Mouse (Mus musculus) embryonic fibroblast, embryonic 13.5 days (primary cell): Measurements from ENCODE around the gene Unk. TPM values are rescaled to one million over a fixed set of nuclear protein-coding genes. Genes with fewer than 3 reads are reported as not detected.

ENCODE experiments used
- H3K27ac ChIP-seq: 2 replicates; pipeline ENCODE4 v1.5.1; 2012; ENCODE audit warnings: low read length, control low read depth, inconsistent platforms; ENCODE audit not compliant: insufficient read depth
- H3K4me1 ChIP-seq: 2 replicates; pipeline ENCODE4 v1.6.1; 2011; ENCODE audit warnings: low read length; ENCODE audit not compliant: control insufficient read depth, insufficient read depth
- H3K4me3 ChIP-seq: 2 replicates; pipeline ENCODE4 v1.5.1; 2011; ENCODE audit warnings: mild to moderate bottlenecking, control low read depth, low read length; ENCODE audit not compliant: insufficient read depth
- CTCF ChIP-seq: IDR thresholded peaks from 2 replicates; pipeline ENCODE4 v1.5.1; 2011; ENCODE audit warnings: mild to moderate bottlenecking, control low read depth, low read length, moderate library complexity, borderline replicate concordance; ENCODE audit not compliant: insufficient read depth
- POLR2A ChIP-seq: IDR thresholded peaks from 2 replicates; pipeline ENCODE4 v1.6.1; 2011; ENCODE audit warnings: low read depth, mild to moderate bottlenecking, control low read depth, low read length, moderate library complexity
- polyA plus RNA-seq: library from polyadenylated mRNA; stranded (reverse); fragments of >200 nt; gene quantifications from 2 replicates; pipeline ENCODE4 v1.2.4, GENCODE M21; 2011; ENCODE audit warnings: low read depth; ENCODE audit not compliant: missing spikeins, insufficient read length

Gene Unk
- polyA plus RNA-seq, result 16.9 and 18.8 TPM in 2 replicates

DNA sequence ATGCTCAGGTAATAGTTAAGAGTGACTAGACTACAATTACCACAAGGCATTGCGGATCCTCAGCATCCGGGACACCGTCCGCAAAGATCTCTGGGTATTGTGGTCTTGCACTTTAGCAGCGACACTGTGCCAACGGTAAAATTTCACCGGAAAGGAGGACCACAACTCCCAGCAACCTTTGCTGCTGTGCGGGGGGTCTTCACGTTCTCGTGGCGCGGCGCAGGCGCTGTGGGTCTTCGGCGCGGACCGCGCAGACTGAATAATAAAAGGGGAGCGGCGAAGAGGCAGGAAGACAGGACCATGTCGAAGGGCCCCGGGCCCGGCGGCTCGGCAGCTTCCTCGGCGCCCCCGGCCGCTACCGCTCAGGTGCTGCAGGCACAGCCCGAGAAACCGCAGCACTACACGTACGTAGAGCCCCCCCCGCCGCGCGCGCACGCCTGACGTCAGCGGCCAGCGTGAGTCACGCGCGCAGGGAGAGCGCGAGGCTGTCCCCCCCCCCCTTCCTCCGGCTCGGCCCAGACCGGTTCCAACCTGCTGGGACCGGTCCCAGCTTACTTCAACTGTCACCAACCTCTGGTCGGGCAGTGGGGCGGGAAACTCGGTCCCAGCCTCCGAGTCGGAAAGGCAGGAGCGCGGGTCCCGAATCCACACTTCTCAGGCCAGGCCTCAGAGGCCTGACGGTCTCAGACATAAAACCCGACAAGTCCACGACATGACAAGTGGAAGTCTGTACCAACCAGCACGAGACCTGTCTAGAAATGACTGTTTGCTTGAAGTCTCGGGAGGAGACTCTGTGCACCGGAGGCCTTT lies at the start of gene Unk:
Unk (plus strand) TSS at position 235 of the 810 bp plus-strand sequence.
- TF ChIP-seq POLR2A (peak; percentile 81), CTCF (no peak)
- peak within 1 kb of the TSS; percentile 97 for H3K27ac ChIP-seq
- peak within 1 kb of the TSS; percentile 62 for H3K4me3 ChIP-seq
- H3K4me1 ChIP-seq, result no peaks in the 10 kb centered on the region

DNA sequence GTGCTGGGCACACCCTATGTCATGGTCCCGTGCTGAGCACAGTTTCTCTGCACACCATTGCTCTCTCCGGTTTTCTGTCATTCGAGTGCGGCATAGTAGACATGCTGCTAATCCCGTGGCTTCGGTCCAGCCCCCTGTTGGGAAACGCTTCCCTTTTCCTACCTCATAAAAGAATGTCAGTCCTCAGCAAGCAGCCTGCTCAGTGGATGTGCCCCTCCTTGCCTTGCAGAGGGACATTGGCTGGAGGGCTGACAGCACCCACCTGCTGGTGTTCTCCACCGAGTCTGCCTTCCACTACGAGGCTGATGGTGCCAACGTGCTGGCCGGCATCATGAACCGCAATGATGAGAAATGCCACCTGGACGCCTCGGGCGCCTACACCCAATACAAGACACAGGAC lies 47.6 kb upstream of the Unk start:
- Histone ChIP-seq H3K4me1 (no peaks in the 10 kb centered on the region), H3K27ac (no peak overlapping the region), H3K4me3 (no peak overlapping the region)
- TF ChIP-seq POLR2A (no peak), CTCF (no peak)

DNA sequence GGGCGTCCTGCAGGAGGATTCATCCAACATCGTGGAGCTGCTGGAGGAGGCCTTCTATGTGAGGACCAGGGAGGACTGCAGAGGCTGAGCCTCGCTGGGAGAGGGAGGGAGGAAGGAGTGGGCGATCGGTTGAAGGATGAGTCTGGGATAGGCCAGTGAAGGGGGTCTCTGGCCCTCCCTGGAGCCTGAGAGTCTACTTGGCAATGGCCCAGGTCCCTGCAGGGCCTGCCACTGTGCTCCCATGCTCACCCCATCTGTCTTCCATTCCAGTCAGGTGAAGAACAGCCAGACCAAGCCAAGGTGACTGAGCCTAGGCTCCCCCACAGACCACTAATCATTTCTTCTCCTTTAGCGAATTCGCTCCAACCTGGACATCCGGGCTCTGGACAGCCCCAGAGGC lies 46.8 kb upstream of the Unk start:
- TF ChIP-seq POLR2A (no peak), CTCF (no peak)

DNA sequence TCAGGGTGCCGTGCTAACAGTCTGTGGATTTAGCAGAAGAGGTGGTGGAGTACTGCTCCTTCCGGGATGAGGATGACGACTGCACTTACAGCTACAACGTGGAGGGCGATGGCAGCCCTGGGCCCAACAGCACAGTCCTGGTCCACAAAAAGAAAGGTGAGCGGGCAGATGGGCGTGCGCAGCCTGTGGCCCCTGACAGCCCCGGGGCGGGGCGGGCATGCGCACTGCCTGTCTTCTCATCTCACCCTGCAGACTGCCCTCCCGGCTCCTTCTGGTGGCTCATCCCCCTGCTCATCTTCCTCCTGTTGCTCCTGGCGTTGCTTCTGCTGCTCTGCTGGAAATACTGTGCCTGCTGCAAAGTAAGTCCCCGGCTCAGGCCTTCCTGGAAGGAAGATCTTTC lies 40.4 kb upstream of the Unk start:
- Histone ChIP-seq H3K27ac (no peak overlapping the region), H3K4me1 (no peaks in the 10 kb centered on the region), H3K4me3 (no peak overlapping the region)
- TF ChIP-seq CTCF (no peak), POLR2A (no peak)

More for the DNA sequence above, 46.8 kb upstream of the Unk start:
- Histone ChIP-seq H3K27ac (no peak overlapping the region), H3K4me1 (no peaks in the 10 kb centered on the region), H3K4me3 (no peak overlapping the region)

DNA sequence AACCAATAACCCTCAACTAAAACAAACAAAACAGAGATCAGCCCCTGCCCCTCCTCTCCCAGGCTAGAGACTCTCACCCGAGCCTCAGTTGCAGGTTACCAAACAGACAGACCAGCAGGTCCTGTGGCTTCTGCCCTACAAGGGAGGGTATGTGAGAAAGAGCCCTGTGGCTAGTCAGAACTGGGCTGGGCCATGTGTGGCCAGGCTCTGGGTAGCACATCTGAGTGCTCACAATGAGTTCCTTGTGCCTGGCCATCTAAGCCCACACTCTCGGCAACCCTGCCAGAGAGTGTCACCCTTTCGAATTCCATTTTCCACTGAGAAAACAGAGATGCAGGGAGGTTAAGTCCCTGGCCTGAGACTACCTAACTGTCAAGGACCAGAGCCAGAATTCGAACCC lies 38.0 kb upstream of the Unk start:
- Histone ChIP-seq H3K4me1 (no peaks in the 10 kb centered on the region), H3K27ac (no peak overlapping the region), H3K4me3 (no peak overlapping the region)
- TF ChIP-seq CTCF (no peak), POLR2A (no peak)

DNA sequence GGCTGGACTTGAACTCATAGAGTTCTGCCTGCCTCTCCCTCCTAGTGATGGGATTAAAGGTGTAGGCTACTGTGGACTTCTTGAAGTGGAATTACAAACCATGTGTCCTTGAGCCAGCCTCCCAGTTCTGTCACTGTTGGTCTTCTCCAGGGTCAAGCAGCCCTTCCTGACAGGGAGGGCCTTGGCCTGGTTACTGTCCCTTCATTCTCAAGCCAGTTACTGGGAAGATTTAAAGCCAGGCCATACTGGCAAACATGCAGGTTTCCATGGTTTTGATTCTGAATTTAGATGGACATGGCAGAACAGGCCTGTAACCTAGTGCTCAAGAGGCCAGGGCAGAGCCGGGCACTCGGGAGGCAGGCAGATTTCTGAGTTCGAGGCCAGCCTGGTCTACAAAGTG lies 34.9 kb upstream of the Unk start:
- Histone ChIP-seq H3K4me3 (no peak overlapping the region), H3K27ac (no peak overlapping the region), H3K4me1 (no peaks in the 10 kb centered on the region)
- TF ChIP-seq CTCF (no peak), POLR2A (no peak)

DNA sequence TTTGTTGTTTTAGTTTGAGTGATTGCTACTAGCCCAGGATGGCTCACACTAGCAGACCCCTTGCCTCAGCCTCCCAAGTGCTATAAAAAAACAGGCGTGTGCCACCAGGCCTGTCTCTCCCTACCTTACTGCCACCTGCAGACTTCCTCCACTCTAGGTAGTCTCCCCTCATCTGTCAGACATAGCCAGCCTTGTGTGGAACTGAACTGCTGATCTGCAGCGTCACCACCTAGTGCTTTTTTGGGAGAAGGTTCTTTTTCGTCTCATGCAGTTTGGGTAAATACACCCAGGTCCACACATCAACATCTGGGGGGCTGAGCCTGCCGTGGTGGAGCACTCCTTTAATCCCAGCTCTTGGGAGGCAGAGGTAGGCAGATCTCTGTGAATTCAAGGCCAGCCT lies 33.1 kb upstream of the Unk start:
- Histone ChIP-seq H3K27ac (no peak overlapping the region), H3K4me3 (no peak overlapping the region), H3K4me1 (no peaks in the 10 kb centered on the region)
- TF ChIP-seq POLR2A (no peak), CTCF (no peak)

DNA sequence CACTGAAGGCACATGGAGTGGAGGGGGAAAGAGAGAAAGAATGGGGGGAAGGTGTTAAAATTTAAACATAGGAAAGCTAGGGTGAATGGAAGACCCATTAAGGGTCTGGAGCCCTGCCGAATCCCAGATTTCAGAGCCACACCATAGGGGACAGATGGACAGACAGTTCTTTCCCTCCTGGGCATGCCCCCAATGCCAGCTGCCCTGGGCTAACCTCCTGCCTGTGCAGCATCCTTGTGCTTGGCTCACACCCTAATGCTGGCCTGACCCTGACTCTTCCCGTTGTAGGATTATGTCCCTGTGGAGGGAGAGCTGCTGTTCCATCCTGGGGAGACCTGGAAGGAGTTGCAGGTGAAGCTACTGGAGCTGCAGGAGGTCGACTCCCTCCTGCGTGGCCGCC lies 32.5 kb upstream of the Unk start:
- no peak overlapping the region for H3K27ac ChIP-seq
- H3K4me1 ChIP-seq, result no peaks in the 10 kb centered on the region
- H3K4me3 ChIP-seq, result no peak overlapping the region
- TF ChIP-seq POLR2A, result no peak
- no peak for TF ChIP-seq CTCF

DNA sequence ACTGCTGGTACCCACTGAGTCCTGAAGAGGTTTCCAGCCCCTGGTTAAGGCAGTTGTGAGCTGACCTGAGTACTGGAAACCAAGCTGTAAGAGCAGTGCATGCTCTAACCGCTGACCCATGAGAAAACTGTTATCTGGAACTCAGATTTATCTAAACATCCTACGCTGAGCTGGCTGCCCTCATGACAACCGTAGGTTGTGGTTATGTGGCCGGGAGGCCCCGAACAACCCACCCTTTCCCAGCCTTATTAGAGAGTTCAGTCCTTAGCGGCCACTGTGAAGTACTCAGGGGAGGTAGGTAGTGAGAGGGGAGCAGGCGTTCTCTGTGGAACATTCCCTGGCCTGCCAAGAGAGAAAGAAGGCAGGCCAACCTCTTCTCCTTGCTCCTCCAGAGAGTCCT lies 31.1 kb upstream of the Unk start:
- Histone ChIP-seq H3K27ac (no peak overlapping the region), H3K4me3 (no peak overlapping the region), H3K4me1 (no peaks in the 10 kb centered on the region)
- no peak for TF ChIP-seq CTCF
- no peak for TF ChIP-seq POLR2A

DNA sequence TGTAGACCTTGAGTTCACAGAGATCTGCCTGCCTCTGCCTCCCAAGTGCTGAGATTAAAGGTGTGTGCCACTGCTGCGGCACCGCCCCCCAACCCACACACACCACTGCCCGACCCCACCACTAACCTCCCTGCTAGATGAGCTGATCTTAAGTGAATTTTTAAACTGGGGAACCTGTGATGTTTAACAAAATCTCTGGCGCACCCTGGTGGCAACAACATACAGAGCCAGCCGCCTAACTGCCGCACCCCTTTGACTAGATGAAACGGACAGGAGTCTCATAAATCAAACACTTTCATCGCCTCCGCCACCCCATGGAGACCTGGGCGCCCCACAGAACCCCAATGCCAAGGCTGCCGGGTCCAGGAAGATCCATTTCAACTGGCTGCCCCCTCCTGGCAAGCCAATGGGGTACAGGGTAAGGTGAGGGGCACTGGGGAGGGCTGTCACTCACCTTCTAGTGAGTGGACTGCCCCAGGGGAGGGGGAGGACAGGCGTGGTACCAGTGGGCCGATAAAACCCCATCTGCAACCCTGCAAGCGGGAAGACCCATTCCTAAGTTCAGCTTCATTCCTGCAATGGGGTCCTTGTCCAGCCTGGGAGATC lies 30.5 kb upstream of the Unk start:
- no peak overlapping the region for H3K4me3 ChIP-seq
- no peaks in the 10 kb centered on the region for H3K4me1 ChIP-seq
- peak; percentile 38; the same call in 1 of the 2 replicates for TF ChIP-seq CTCF
- TF ChIP-seq POLR2A, result no peak
- H3K27ac ChIP-seq, result no peak overlapping the region
